Mouse (Mus musculus) intestine, postnatal 0 days (tissue): ENCODE data around the gene Slc2a4. TPM values are rescaled to one million over a fixed set of nuclear protein-coding genes. Genes with fewer than 3 reads are reported as not detected.

Experiments used
- ATAC-seq: fragments of 200-750 bp; cut with Nextera tagmentation; 2 replicates; pipeline ENCODE4 v1.8.0; 2017; ENCODE audit warnings: mild to moderate bottlenecking, moderate TSS enrichment, moderate library complexity
- H3K27ac ChIP-seq: fragments of 300-500 bp; sonication (generic); 2 replicates; pipeline ENCODE4 v1.5.1; 2014; ENCODE audit warnings: mild to moderate bottlenecking, low read depth, low read length, moderate library complexity
- H3K27me3 ChIP-seq: fragments of 300-500 bp; sonication (generic); replicated peaks from 2 replicates; pipeline ENCODE4 v1.6.1; 2014; ENCODE audit warnings: low read length, mixed read lengths; ENCODE audit not compliant: control insufficient read depth, insufficient read depth
- H3K36me3 ChIP-seq: fragments of 300-500 bp; sonication (generic); 2 replicates; pipeline ENCODE4 v1.6.1; 2014; ENCODE audit warnings: mild to moderate bottlenecking, moderate library complexity; ENCODE audit not compliant: control insufficient read depth, insufficient read depth
- H3K4me1 ChIP-seq: fragments of 300-500 bp; sonication (generic); replicated peaks from 2 replicates; pipeline ENCODE4 v1.6.1; 2014; ENCODE audit warnings: antibody characterized with exemption, low read length, mixed read lengths; ENCODE audit not compliant: control insufficient read depth, insufficient read depth
- H3K4me2 ChIP-seq: fragments of 300-500 bp; sonication (generic); replicated peaks from 2 replicates; pipeline ENCODE4 v1.6.1; 2014; ENCODE audit warnings: low read depth, mild to moderate bottlenecking, moderate library complexity
- H3K4me3 ChIP-seq: fragments of 300-500 bp; sonication (generic); 2 replicates; pipeline ENCODE4 v1.5.1; 2014; ENCODE audit warnings: low read depth, low read length
- H3K9ac ChIP-seq: fragments of 300-500 bp; sonication (generic); 2 replicates; pipeline ENCODE4 v1.6.1; 2014; ENCODE audit warnings: mild to moderate bottlenecking, low read depth, low read length
- H3K9me3 ChIP-seq: fragments of 300-500 bp; sonication (generic); 2 replicates; pipeline ENCODE4 v1.6.1; 2016; ENCODE audit warnings: mixed run types; ENCODE audit not compliant: control insufficient read depth
- CTCF ChIP-seq: sonication (generic); IDR thresholded peaks from 2 replicates; pipeline ENCODE4 v1.5.1; 2016; ENCODE audit warnings: low read depth, mild to moderate bottlenecking, control low read depth, antibody characterized with exemption, moderate library complexity
- WGBS: fragments of 180-500 bp; shearing (Covaris S2); extraction: QIAGEN DNeasy Blood & Tissue Kit; methylation state at CpG from one replicate; pipeline ENCODE4 v1.1.7; 2014; 5-methylcytosine and 5-hydroxymethylcytosine counted together
- polyA plus RNA-seq: library from polyadenylated mRNA; unstranded; fragments of >200 nt; fragmentation: Nextera tagmentation; extraction: Ambion mirVana; gene quantifications from 2 replicates; pipeline ENCODE4 v1.2.1, GENCODE M21; 2015

The Slc2a4 gene
- polyA plus RNA-seq, 1 experiment from 2014 or later, result 18.3 TPM

DNA sequence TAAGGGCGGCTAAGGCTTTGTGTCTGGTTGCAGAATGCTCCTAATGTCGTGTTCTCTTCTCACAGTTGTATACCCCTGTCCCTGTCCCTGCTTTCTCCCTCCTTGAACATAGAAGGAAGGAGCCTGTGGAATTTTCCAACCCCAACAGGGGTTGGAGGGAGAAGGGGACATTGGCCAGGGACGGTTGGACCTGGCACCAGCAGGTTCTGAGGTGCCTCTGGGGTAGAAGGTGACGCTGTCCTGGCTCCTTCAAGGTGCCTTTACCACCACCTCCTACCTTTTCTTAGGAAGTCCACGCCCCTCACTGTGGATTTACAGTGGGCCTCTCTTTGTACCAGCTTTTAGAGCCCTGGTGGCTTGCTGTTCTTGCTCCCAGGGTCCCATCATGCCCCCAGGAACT, 10.2 kb downstream of the Slc2a4 start:
- Histone ChIP-seq H3K9me3 (no peaks in the 10 kb centered on the region), H3K4me2 (no peak overlapping the region), H3K36me3 (no peaks in the 10 kb centered on the region), H3K4me3 (no peak overlapping the region), H3K27me3 (peaks cover 5% of the 10 kb centered on the region), H3K9ac (no peak overlapping the region), H3K4me1 (peaks cover 13% of the 10 kb centered on the region), H3K27ac (0 out of 2 replicates have a peak overlapping the region, but pooled peaks have one; percentile 46)
- ATAC-seq, result no peak
- TF ChIP-seq CTCF, result no peak
- 72% methylated on average over 5 of the region's 5 CpGs for WGBS

DNA sequence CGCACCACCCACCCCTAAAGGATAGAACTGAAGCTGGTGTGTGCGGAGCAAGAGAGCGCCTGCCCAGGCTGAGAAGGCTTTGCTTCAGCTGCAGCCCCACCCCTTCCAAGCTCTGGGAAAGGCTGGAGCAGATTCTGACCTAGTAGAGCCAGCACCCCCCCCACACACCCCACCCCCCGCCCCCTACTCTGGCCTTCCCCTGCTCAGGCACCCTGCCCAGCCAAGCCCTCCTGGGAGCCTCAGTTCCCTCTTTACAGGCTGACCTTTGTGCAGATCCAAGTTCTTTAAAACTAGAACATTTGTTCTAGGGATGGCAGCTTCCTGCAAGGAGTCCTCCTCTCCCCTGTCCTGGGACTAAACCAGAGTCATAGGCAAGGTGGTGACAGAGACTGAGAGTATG, 10.6 kb downstream of the Slc2a4 start:
- Histone ChIP-seq H3K4me3 (no peak overlapping the region), H3K4me1 (peaks cover 13% of the 10 kb centered on the region), H3K4me2 (no peak overlapping the region), H3K27ac (peak overlapping the region; percentile 46; the same call in 1 of the 2 replicates), H3K27me3 (peaks cover 5% of the 10 kb centered on the region), H3K9me3 (no peaks in the 10 kb centered on the region), H3K9ac (no peak overlapping the region), H3K36me3 (no peaks in the 10 kb centered on the region)
- WGBS, result 22% methylated on average over 4 of the region's 4 CpGs
- ATAC-seq, result no peak
- no peak for TF ChIP-seq CTCF

DNA sequence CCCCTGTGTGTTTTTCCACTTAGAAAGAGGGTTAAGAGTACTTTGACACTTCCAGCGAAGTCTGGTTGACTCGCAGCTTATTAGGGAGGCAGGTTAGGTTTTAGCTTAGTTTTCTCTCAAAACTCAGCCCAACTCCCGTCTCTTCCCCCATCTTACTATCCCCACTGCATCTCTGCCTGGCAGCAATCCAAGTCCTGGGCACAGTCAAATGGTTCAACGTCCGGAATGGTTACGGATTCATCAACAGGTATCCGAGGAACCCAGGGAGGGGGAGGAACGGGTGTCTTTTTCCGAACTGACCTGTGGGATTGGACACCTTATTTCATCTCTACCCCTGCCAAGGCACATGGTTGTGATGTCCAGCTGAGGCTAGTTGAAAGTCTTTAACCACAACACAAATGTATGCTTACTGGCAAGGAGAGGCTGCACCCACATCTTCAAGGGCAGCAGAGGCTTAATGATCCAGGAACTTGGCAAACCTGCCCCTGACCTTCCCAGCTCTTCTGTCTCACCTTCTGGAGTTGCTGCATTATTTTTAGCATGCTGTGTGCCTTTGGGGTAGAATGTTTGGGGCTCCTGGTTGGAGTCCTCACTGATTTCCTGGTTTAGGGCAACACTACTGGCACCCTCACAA, 11.2 kb downstream of the Slc2a4 start:
- Histone ChIP-seq H3K36me3 (no peaks in the 10 kb centered on the region), H3K27me3 (peaks cover 5% of the 10 kb centered on the region), H3K9ac (no peak overlapping the region), H3K9me3 (no peaks in the 10 kb centered on the region), H3K4me1 (peaks cover 13% of the 10 kb centered on the region), H3K4me2 (peak overlapping the region; percentile 89), H3K4me3 (no peak overlapping the region), H3K27ac (peak overlapping the region; percentile 46; the same call in 1 of the 2 replicates)
- 29% methylated on average over 9 of the region's 9 CpGs for WGBS
- no peak for ATAC-seq
- TF ChIP-seq CTCF, result no peak

DNA sequence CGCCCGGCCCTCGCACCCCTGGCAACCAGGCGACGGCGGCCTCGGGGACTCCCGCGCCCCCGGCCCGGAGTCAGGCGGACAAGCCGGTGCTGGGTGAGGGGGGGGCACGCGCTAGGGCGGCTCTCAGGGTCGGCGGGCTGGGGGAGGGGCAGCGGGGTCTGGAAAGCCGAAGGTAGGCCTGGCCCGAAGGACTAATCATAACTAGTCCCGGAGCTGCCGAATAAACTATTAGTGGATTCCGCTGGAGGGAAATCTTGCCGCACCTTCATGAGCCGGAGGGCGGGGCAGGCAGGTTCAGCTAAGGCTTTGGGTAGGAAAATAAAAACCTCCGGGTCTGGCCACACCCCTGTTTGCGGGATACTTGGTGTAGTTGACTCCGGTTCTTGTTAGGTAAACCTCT, 11.8 kb downstream of the Slc2a4 start:
- WGBS, result 2% methylated on average over 30 of the region's 30 CpGs
- ATAC-seq, result no peak
- TF ChIP-seq CTCF, result no peak
- H3K9ac ChIP-seq, result 0 out of 2 replicates have a peak overlapping the region, but pooled peaks have one; percentile 22
- H3K27me3 ChIP-seq, result peaks cover 5% of the 10 kb centered on the region
- no peak overlapping the region for H3K27ac ChIP-seq
- no peaks in the 10 kb centered on the region for H3K9me3 ChIP-seq
- peak overlapping the region; percentile 43 for H3K4me3 ChIP-seq
- peaks cover 13% of the 10 kb centered on the region for H3K4me1 ChIP-seq
- peak overlapping the region; percentile 89 for H3K4me2 ChIP-seq
- H3K36me3 ChIP-seq, result no peaks in the 10 kb centered on the region

DNA sequence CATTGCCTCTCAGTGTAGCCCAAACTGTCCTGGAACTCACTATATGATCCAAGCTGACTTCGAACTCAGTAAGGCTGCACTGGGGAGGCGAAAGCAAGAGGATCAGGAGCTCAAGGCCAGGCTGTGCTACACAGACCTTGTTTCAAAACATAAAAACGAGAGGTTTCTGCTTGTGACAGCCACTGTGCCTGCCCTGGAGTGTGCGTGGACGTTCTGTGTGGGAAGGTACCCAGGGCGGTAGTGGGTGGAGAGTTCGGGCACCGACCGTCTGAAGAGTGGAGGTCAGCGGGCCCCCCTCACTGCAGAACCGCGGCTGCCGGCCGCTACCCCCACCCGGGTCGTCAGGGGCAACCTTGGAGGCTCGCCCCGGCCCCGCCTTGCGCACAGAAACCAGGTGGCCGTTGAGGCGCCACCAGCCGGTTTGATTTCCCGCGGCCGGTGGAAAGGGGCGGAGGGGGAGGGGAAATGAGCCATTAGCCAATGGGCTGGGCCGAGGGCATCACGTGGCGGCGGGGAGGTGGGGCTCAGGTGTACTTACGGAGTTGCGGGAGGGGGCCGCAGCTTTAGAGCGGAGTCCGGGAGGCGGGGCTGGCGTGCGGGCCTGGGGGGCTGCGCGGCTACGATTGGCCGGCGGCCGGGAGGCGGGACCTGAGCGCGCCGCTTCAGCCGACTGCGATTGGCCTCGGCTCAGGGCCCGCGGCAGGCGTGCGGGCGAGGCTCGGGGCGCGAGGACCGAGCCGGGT, 12.7 kb downstream of the Slc2a4 start, which contains the start of gene Ybx2:
Ybx2 (plus strand) TSS at position 660 of the 743 bp plus-strand sequence.
- Histone ChIP-seq H3K27ac (no peak within 1 kb of the TSS), H3K9me3 (no peaks in the 10 kb centered on the region), H3K27me3 (peaks cover 5% of the 10 kb centered on the region), H3K4me1 (peaks cover 13% of the 10 kb centered on the region), H3K4me2 (peak within 1 kb of the TSS; percentile 89), H3K4me3 (peak within 1 kb of the TSS; percentile 43), H3K9ac (0 out of 2 replicates have a peak within 1 kb of the TSS, but pooled peaks have one; percentile 22), H3K36me3 (no peaks in the 10 kb centered on the region)
- TF ChIP-seq CTCF, result peak; percentile 31
- peak; percentile 74 for ATAC-seq
- WGBS, result 3% methylated on average over 48 of the region's 62 CpGs

DNA sequence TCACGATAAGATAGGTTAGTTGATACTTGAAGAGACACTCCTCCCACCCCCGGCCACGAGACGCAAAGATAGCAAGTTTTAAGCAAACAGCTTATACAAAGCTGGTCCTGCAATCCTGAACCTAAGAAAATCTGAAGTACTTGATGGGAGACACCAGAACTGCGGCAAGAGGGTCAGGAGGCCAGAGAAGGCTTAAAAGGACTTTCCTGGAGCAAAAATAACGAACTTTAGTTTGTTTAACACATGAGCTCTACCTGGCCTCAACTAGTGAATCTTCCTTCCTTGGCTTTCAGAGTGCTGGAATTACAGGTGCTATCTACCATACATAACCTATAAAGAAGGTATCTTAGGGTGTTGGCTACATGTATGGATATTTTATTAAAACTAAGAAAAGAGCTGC, 13.3 kb downstream of the Slc2a4 start:
- Histone ChIP-seq H3K27me3 (peaks cover 5% of the 10 kb centered on the region), H3K4me3 (peak overlapping the region; percentile 19; the same call in 1 of the 2 replicates), H3K9me3 (no peaks in the 10 kb centered on the region), H3K4me1 (peaks cover 13% of the 10 kb centered on the region), H3K27ac (no peak overlapping the region), H3K4me2 (0 out of 2 replicates have a peak overlapping the region, but pooled peaks have one; percentile 57), H3K9ac (no peak overlapping the region), H3K36me3 (no peaks in the 10 kb centered on the region)
- WGBS, result 13% methylated on average over 6 of the region's 6 CpGs
- ATAC-seq, result no peak
- TF ChIP-seq CTCF, result no peak
